Mouse (Mus musculus) liver, postnatal 0 days (tissue): Measurements from ENCODE around the gene Pomgnt2. TPM values are rescaled to one million over a fixed set of nuclear protein-coding genes. Genes with fewer than 3 reads are reported as not detected.

Source experiments
- ATAC-seq: fragments of 200-750 bp; cut with Nextera tagmentation; 2 replicates; pipeline ENCODE4 v1.8.0; 2017; ENCODE audit warnings: mild to moderate bottlenecking, moderate library complexity
- DNase-seq: peaks from one replicate; pipeline ENCODE4 v3.0.0-alpha.2; 2016
- H3K27ac ChIP-seq: fragments of 300-500 bp; sonication (generic); 2 replicates; pipeline ENCODE4 v1.5.1; 2014; ENCODE audit warnings: antibody characterized with exemption, moderate library complexity, mild to moderate bottlenecking, low read depth
- H3K27me3 ChIP-seq: fragments of 300-500 bp; sonication (generic); 2 replicates; pipeline ENCODE4 v1.6.1; 2014; ENCODE audit warnings: low read length, control low read depth, mixed read lengths; ENCODE audit not compliant: insufficient read depth
- H3K36me3 ChIP-seq: fragments of 300-500 bp; sonication (generic); replicated peaks from 2 replicates; pipeline ENCODE4 v1.6.1; 2014; ENCODE audit warnings: mild to moderate bottlenecking, control low read depth, low read length, moderate library complexity, mixed read lengths; ENCODE audit not compliant: insufficient read depth
- H3K4me1 ChIP-seq: fragments of 300-500 bp; sonication (generic); 2 replicates; pipeline ENCODE4 v1.6.1; 2014; ENCODE audit warnings: antibody characterized with exemption, mild to moderate bottlenecking, control low read depth; ENCODE audit not compliant: insufficient read depth
- H3K4me2 ChIP-seq: fragments of 300-500 bp; sonication (generic); 2 replicates; pipeline ENCODE4 v1.6.1; 2014; ENCODE audit warnings: low read depth, mild to moderate bottlenecking, low read length, moderate library complexity, mixed read lengths
- H3K4me3 ChIP-seq: fragments of 300-500 bp; sonication (generic); 2 replicates; pipeline ENCODE4 v1.5.1; 2014; ENCODE audit warnings: low read depth, low read length
- H3K9ac ChIP-seq: fragments of 300-500 bp; sonication (generic); replicated peaks from 2 replicates; pipeline ENCODE4 v1.6.1; 2014; ENCODE audit warnings: mild to moderate bottlenecking, moderate library complexity
- H3K9me3 ChIP-seq: fragments of 300-500 bp; sonication (generic); 2 replicates; pipeline ENCODE4 v1.6.1; 2016; ENCODE audit warnings: mild to moderate bottlenecking, control low read depth, low read length, mixed read lengths
- CTCF ChIP-seq: sonication (generic); IDR thresholded peaks from 2 replicates; pipeline ENCODE4 v1.5.1; 2016; ENCODE audit warnings: antibody characterized with exemption, low read depth
- EP300 ChIP-seq: IDR thresholded peaks from 2 replicates; pipeline ENCODE4 v1.6.1; 2016; ENCODE audit warnings: antibody characterized with exemption, low read depth, mild to moderate bottlenecking
- WGBS: fragments of 180-500 bp; shearing (Covaris S2); extraction: QIAGEN DNeasy Blood & Tissue Kit; methylation state at CpG from one replicate; pipeline ENCODE4 v1.1.7; 2014; ENCODE audit not compliant: insufficient replicate concordance; 5-methylcytosine and 5-hydroxymethylcytosine counted together
- polyA plus RNA-seq: library from polyadenylated mRNA; unstranded; fragments of >200 nt; fragmentation: Nextera tagmentation; extraction: Ambion mirVana; gene quantifications from 2 replicates; pipeline ENCODE4 v1.2.1, GENCODE M21; 2015

The Pomgnt2 gene
- polyA plus RNA-seq, 1 experiment from 2014 or later: 3.6 TPM

GRCm38 (mm10) chr9:121975321-121975720 is 21.6 kb downstream of the Pomgnt2 start:
- H3K4me2 ChIP-seq: no peak overlapping the region
- no peaks in the 10 kb centered on the region for H3K27me3 ChIP-seq
- no peak overlapping the region for H3K9ac ChIP-seq
- TF ChIP-seq CTCF (no peak), EP300 (no peak)
- WGBS: 75% methylated on average over 2 of the region's 2 CpGs
- ATAC-seq (no peak), DNase-seq (no peak)
- no peak overlapping the region for H3K4me3 ChIP-seq
- H3K4me1 ChIP-seq: no peaks in the 10 kb centered on the region
- no peaks in the 10 kb centered on the region for H3K9me3 ChIP-seq
- no peaks in the 10 kb centered on the region for H3K36me3 ChIP-seq
- H3K27ac ChIP-seq: no peak overlapping the region

- TF ChIP-seq CTCF (no peak), EP300 (no peak)
- ATAC-seq: no peak
- Histone ChIP-seq H3K27me3 (no peaks in the 10 kb centered on the region), H3K4me1 (no peaks in the 10 kb centered on the region), H3K9me3 (no peaks in the 10 kb centered on the region), H3K4me3 (no peak overlapping the region), H3K9ac (no peak overlapping the region), H3K4me2 (no peak overlapping the region), H3K36me3 (no peaks in the 10 kb centered on the region), H3K27ac (no peak overlapping the region)
- WGBS: 81% methylated on average over 12 of the region's 12 CpGs
- no peak for DNase-seq
Observed at GRCm38 (mm10) chr9:121974141-121974986, 22.5 kb downstream of the Pomgnt2 start.

GRCm38 (mm10) chr9:121973207-121973606 is 23.7 kb downstream of the Pomgnt2 start:
- H3K4me2 ChIP-seq: no peak overlapping the region
- 58% methylated on average over 1 of the region's 1 CpGs for WGBS
- H3K27ac ChIP-seq: no peak overlapping the region
- H3K36me3 ChIP-seq: no peaks in the 10 kb centered on the region
- H3K4me1 ChIP-seq: no peaks in the 10 kb centered on the region
- H3K4me3 ChIP-seq: no peak overlapping the region
- H3K9ac ChIP-seq: no peak overlapping the region
- no peaks in the 10 kb centered on the region for H3K27me3 ChIP-seq
- no peak for TF ChIP-seq EP300
- TF ChIP-seq CTCF: no peak
- no peak for ATAC-seq
- DNase-seq: no peak
- H3K9me3 ChIP-seq: no peaks in the 10 kb centered on the region

GRCm38 (mm10) chr9:121969841-121970381 is 27.0 kb downstream of the Pomgnt2 start:
- DNase-seq (no peak), ATAC-seq (no peak)
- Histone ChIP-seq H3K9me3 (no peaks in the 10 kb centered on the region), H3K4me3 (no peak overlapping the region), H3K36me3 (no peaks in the 10 kb centered on the region), H3K27me3 (no peaks in the 10 kb centered on the region), H3K9ac (no peak overlapping the region), H3K4me2 (no peak overlapping the region), H3K27ac (no peak overlapping the region), H3K4me1 (no peaks in the 10 kb centered on the region)
- TF ChIP-seq CTCF (no peak), EP300 (no peak)
- WGBS: 50% methylated on average over 5 of the region's 5 CpGs

- no peak for ATAC-seq
- no peaks in the 10 kb centered on the region for H3K9me3 ChIP-seq
- TF ChIP-seq EP300: no peak
- no peak for TF ChIP-seq CTCF
Observed at GRCm38 (mm10) chr9:121968258-121968657, 28.7 kb downstream of the Pomgnt2 start.

GRCm38 (mm10) chr9:121964941-121965340 is 32.0 kb downstream of the Pomgnt2 start:
- no peaks in the 10 kb centered on the region for H3K36me3 ChIP-seq
- 82% methylated on average over 7 of the region's 7 CpGs for WGBS
- DNase-seq (no peak), ATAC-seq (no peak)
- no peaks in the 10 kb centered on the region for H3K4me1 ChIP-seq
- TF ChIP-seq CTCF: no peak
- TF ChIP-seq EP300: no peak
- H3K4me3 ChIP-seq: no peak overlapping the region
- no peak overlapping the region for H3K4me2 ChIP-seq
- H3K9me3 ChIP-seq: no peaks in the 10 kb centered on the region
- H3K9ac ChIP-seq: no peak overlapping the region
- H3K27ac ChIP-seq: no peak overlapping the region
- H3K27me3 ChIP-seq: no peaks in the 10 kb centered on the region

More at GRCm38 (mm10) chr9:121968258-121968657, 28.7 kb downstream of the Pomgnt2 start:
- Histone ChIP-seq H3K27ac (no peak overlapping the region), H3K27me3 (no peaks in the 10 kb centered on the region), H3K4me3 (no peak overlapping the region), H3K36me3 (no peaks in the 10 kb centered on the region), H3K4me2 (no peak overlapping the region), H3K4me1 (no peaks in the 10 kb centered on the region), H3K9ac (no peak overlapping the region)
- no peak for DNase-seq
- WGBS: 70% methylated on average over 5 of the region's 5 CpGs
